Mouse (Mus musculus) midbrain, postnatal 0 days (tissue): ENCODE results near the gene Mcrip1. TPM values are rescaled to one million over a fixed set of nuclear protein-coding genes. Genes with fewer than 3 reads are reported as not detected.

Source experiments
- ATAC-seq: fragments of 200-750 bp; cut with Nextera tagmentation; 2 replicates; pipeline ENCODE4 v1.8.0; 2017; ENCODE audit warnings: moderate number of reproducible peaks, mild to moderate bottlenecking, moderate TSS enrichment, moderate library complexity; ENCODE audit not compliant: low FRiP score
- DNase-seq: peaks from one replicate; pipeline ENCODE4 v3.0.0-alpha.2; 2015; ENCODE audit warnings: low spot score
- H3K27ac ChIP-seq: fragments of 300-500 bp; sonication (generic); 2 replicates; pipeline ENCODE4 v1.5.1; 2014; ENCODE audit warnings: low read depth, mild to moderate bottlenecking, low read length, mixed read lengths
- H3K27me3 ChIP-seq: fragments of 300-500 bp; sonication (generic); 2 replicates; pipeline ENCODE4 v1.6.1; 2014; ENCODE audit warnings: low read length, control low read depth, mixed read lengths; ENCODE audit not compliant: insufficient read depth
- H3K36me3 ChIP-seq: fragments of 300-500 bp; sonication (generic); 2 replicates; pipeline ENCODE4 v1.6.1; 2014; ENCODE audit warnings: low read length, control low read depth, mixed read lengths; ENCODE audit not compliant: insufficient read depth
- H3K4me1 ChIP-seq: fragments of 300-500 bp; sonication (generic); 2 replicates; pipeline ENCODE4 v1.6.1; 2014; ENCODE audit warnings: mild to moderate bottlenecking, control low read depth, antibody characterized with exemption, low read length, mixed read lengths; ENCODE audit not compliant: insufficient read depth
- H3K4me2 ChIP-seq: fragments of 300-500 bp; sonication (generic); 2 replicates; pipeline ENCODE4 v1.6.1; 2014; ENCODE audit warnings: low read depth, mild to moderate bottlenecking, low read length, mixed read lengths; ENCODE audit not compliant: poor library complexity, severe bottlenecking
- H3K4me3 ChIP-seq: fragments of 300-500 bp; sonication (generic); 2 replicates; pipeline ENCODE4 v1.5.1; 2014; ENCODE audit warnings: low read depth, mild to moderate bottlenecking, low read length, moderate library complexity
- H3K9ac ChIP-seq: fragments of 300-500 bp; sonication (generic); replicated peaks from 2 replicates; pipeline ENCODE4 v1.6.1; 2014; ENCODE audit warnings: mild to moderate bottlenecking, low read length, moderate library complexity, mixed read lengths; ENCODE audit not compliant: poor library complexity, severe bottlenecking
- H3K9me3 ChIP-seq: fragments of 300-500 bp; sonication (generic); 2 replicates; pipeline ENCODE4 v1.6.1; 2016; ENCODE audit warnings: low read length, control low read depth
- CTCF ChIP-seq: IDR thresholded peaks from 2 replicates; pipeline ENCODE4 v1.5.1; 2016; ENCODE audit warnings: antibody characterized with exemption, mild to moderate bottlenecking
- WGBS: fragments of 180-500 bp; shearing (Covaris S2); extraction: QIAGEN DNeasy Blood & Tissue Kit; methylation state at CpG from one replicate; pipeline ENCODE4 v1.1.7; 2014; 5-methylcytosine and 5-hydroxymethylcytosine counted together
- polyA plus RNA-seq: library from polyadenylated mRNA; unstranded; fragments of >200 nt; fragmentation: Nextera tagmentation; extraction: Ambion mirVana; gene quantifications from 2 replicates; pipeline ENCODE4 v1.2.1, GENCODE M21; 2015
- total RNA-seq: library from RNA; depleted of rRNA; stranded (reverse); fragments of >200 nt; gene quantifications from 2 replicates; pipeline ENCODE4 v1.2.3, GENCODE M21; 2014; rRNA removed

Gene Mcrip1
- total RNA-seq (132 and 138 TPM in 2 replicates), polyA plus RNA-seq (243 and 270 TPM in 2 replicates)

DNA sequence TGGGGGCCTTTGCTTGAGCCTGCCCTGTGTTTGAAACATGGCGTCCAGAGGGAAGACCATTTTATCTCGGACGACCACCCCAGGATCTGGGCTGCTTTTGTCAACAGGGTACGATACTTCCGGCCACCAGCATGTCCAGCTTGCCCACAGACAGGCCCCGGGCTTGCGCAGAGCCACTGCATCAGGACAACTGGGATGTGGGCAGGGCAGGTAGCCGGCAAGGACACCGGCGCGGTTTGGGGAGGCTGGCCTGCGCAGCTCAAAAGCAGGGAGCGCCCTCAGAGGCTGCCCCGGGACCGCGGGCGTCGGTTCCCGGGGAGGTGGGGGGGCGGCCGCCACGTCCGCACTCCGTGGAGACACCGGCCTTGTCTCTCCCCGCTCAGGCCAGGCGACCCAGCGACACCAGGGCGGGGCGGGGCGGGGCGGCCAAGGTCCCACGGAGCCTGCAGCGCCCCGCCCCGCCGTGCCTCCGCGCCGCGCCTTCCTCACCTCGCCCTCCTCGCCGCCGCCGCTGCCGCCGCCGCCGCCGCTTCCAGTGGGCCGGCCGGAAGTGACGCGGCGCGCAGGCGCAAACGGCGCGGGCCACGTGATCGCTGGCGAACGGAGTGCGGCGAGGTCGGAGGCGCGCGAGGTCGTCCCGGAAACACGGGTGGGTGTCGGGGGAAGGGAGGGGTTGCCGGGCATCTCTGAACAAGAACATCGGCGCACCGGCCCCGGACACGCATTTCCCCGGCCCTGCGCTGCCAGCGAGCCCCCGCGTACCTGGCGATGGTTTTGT is at the start of gene Mcrip1:
Gene Mcrip1, minus strand, starts transcription at position 560 of the 778 bp plus-strand sequence.
- Histone ChIP-seq H3K4me2 (peak within 1 kb of the TSS; percentile 91), H3K9ac (peak within 1 kb of the TSS; percentile 99), H3K27me3 (no peaks in the 10 kb centered on the region), H3K9me3 (no peaks in the 10 kb centered on the region), H3K36me3 (peaks cover 6% of the 10 kb centered on the region), H3K27ac (peak within 1 kb of the TSS; percentile 89), H3K4me3 (peak within 1 kb of the TSS; percentile 91), H3K4me1 (peaks cover 14% of the 10 kb centered on the region)
- ATAC-seq: peak; percentile 91
- under 1% methylated on average over 71 of the region's 87 CpGs for WGBS
- DNase-seq: peak; percentile 92
- TF ChIP-seq CTCF: no peak

GRCm38 (mm10) chr11:120598990-120599549 is 49.5 kb upstream of the Mcrip1 start:
- peaks cover 32% of the 10 kb centered on the region for H3K36me3 ChIP-seq
- ATAC-seq: no peak
- no peaks in the 10 kb centered on the region for H3K27me3 ChIP-seq
- 49% methylated on average over 17 of the region's 17 CpGs for WGBS
- H3K9me3 ChIP-seq: no peaks in the 10 kb centered on the region
- H3K4me3 ChIP-seq: peak overlapping the region; percentile 99
- peak overlapping the region; percentile 97 for H3K9ac ChIP-seq
- TF ChIP-seq CTCF: no peak
- H3K4me1 ChIP-seq: peaks cover 12% of the 10 kb centered on the region
- no peak for DNase-seq
- peak overlapping the region; percentile 84 for H3K4me2 ChIP-seq
- peak overlapping the region; percentile 67; the same call in 1 of the 2 replicates for H3K27ac ChIP-seq

- Histone ChIP-seq H3K9ac (peak within 1 kb of the TSS; percentile 97), H3K9me3 (no peaks in the 10 kb centered on the region), H3K4me1 (peaks cover 12% of the 10 kb centered on the region), H3K36me3 (peaks cover 34% of the 10 kb centered on the region), H3K4me2 (peak within 1 kb of the TSS; percentile 84), H3K27me3 (no peaks in the 10 kb centered on the region), H3K4me3 (peak within 1 kb of the TSS; percentile 99), H3K27ac (peak within 1 kb of the TSS; percentile 90)
- under 1% methylated on average over 74 of the region's 88 CpGs for WGBS
- TF ChIP-seq CTCF: no peak
- DNase-seq (peak; percentile 97), ATAC-seq (peak; percentile 96)
These were observed 48.9 kb upstream of the Mcrip1 start, which contains the start of the genes Alyref and Anapc11 for GRCm38 (mm10) chr11:120598283-120598989. Gene Alyref, minus strand, starts transcription at chr11:120598365. Gene Anapc11, plus strand, starts transcription at chr11:120598421.

DNA sequence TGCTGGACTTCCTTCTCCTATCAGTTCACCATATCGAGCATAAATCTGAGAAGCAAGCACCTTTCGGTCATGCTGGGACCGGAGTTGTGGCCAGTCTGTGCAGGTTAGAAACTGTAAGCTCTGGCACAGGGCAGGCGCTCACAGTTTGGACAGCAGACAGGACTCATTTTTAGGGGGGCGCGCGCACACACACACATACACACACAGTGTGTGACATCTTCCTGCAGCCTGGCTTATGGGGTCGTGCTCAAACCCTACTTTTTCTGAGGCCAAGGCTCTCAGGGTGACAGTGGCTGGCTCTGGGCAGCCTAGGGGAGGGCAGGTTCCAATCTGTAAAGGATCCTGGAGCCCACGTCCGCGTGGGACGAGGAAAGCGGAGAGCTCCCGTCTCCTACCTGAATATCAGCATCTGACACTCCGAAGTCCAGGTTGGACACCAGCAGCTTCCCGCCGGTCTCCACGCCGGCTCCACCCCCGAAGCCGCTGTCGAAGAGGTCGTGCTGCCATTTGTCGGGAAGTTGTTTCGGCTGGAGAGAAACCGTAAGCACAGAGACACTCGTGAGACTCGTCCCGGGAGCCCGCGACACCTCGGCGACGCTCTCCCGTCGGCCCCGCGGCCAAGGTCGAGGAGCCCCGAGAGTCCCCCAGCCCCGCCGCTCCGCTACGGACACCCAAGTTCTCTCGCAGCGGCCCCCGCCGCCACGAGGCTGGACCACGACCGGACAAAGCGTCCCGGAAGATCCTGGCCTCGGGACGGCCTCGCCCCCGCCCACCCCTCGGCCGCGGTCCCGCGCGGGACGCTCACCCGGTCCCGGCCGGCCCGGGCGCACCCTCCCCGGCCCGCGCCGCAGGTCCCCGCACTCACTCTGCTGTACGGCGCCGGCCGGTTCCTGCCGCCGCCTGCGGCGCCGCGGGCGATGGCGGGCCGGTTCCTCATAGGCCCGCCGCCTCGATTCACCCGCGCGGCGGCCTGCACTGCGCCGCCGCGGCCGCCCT is 48.0 kb upstream of the Mcrip1 start:
- no peaks in the 10 kb centered on the region for H3K27me3 ChIP-seq
- H3K4me1 ChIP-seq: peaks cover 12% of the 10 kb centered on the region
- DNase-seq: no peak
- H3K4me3 ChIP-seq: peak overlapping the region; percentile 99
- H3K27ac ChIP-seq: peak overlapping the region; percentile 90
- no peak for TF ChIP-seq CTCF
- H3K4me2 ChIP-seq: peak overlapping the region; percentile 84
- peaks cover 33% of the 10 kb centered on the region for H3K36me3 ChIP-seq
- ATAC-seq: no peak; the same call in 1 of the 2 replicates
- no peaks in the 10 kb centered on the region for H3K9me3 ChIP-seq
- peak overlapping the region; percentile 97 for H3K9ac ChIP-seq
- WGBS: 8% methylated on average over 66 of the region's 99 CpGs

DNA sequence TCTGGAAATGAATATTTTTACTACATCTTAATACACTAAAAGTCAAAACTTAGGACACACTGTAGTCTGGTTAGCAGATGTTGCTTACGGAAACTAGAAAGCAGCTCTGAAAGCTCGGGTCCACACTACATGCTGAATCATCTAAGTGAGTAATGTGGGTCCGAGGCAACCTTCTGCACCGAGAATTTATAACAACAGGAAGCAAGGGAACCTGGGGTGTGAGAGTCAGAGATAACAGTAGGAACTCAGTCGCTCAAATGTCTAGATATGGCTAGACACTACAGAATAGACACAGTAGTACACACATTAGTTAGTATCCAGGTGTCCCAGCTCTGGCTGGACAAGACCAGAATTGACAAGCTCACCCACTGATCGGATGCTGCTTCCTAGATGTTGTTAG is 39.0 kb upstream of the Mcrip1 start:
- Histone ChIP-seq H3K9ac (no peak overlapping the region), H3K27me3 (no peaks in the 10 kb centered on the region), H3K4me1 (no peaks in the 10 kb centered on the region), H3K27ac (no peak overlapping the region), H3K36me3 (peaks cover 51% of the 10 kb centered on the region), H3K4me2 (no peak overlapping the region), H3K4me3 (no peak overlapping the region), H3K9me3 (no peaks in the 10 kb centered on the region)
- WGBS: 94% methylated on average over 6 of the region's 6 CpGs
- DNase-seq: no peak
- TF ChIP-seq CTCF: no peak
- ATAC-seq: no peak
